Mouse (Mus musculus) ES-E14 (cell line): ENCODE results near the gene 1700016C15Rik. TPM values are rescaled to one million over a fixed set of nuclear protein-coding genes. Genes with fewer than 3 reads are reported as not detected.

Source experiments
- DNase-seq: peaks from one replicate; pipeline ENCODE4 v3.0.0-alpha.2; 2013; ENCODE audit warnings: low read depth, low spot score
- H3K27ac ChIP-seq: 2 replicates; pipeline ENCODE4 v1.5.1; 2012; ENCODE audit warnings: low read depth, mild to moderate bottlenecking, low read length, moderate library complexity, mixed read lengths; ENCODE audit not compliant: poor library complexity, insufficient read depth, severe bottlenecking
- H3K36me3 ChIP-seq: 2 replicates; pipeline ENCODE4 v1.6.1; 2012; ENCODE audit warnings: mild to moderate bottlenecking, low read length, moderate library complexity, mixed read lengths; ENCODE audit not compliant: control insufficient read depth, poor library complexity, insufficient read depth, severe bottlenecking
- H3K4me1 ChIP-seq, 2 experiments: fragments of 150-350 bp in 1 of 2; sonication (generic) in 1 of 2; 2 replicates each; pipeline ENCODE4 v1.6.1; 2012; ENCODE audit warnings: low read length in 2 of 2, mild to moderate bottlenecking in 1 of 2, mixed read lengths in 1 of 2; ENCODE audit not compliant: control insufficient read depth in 2 of 2, insufficient read depth in 2 of 2, poor library complexity in 1 of 2
- H3K4me3 ChIP-seq, 2 experiments: fragments of 150-350 bp in 1 of 2; sonication (generic) in 1 of 2; 2 replicates each; pipeline ENCODE4 v1.5.1; 2012; ENCODE audit warnings: low read length in 2 of 2, low read depth in 1 of 2, mild to moderate bottlenecking in 1 of 2, mixed read lengths in 1 of 2; ENCODE audit not compliant: insufficient read depth in 1 of 2, poor library complexity in 1 of 2, severe bottlenecking in 1 of 2
- H3K9ac ChIP-seq: 2 replicates; pipeline ENCODE4 v1.6.1; 2012; ENCODE audit warnings: low read depth, mild to moderate bottlenecking, low read length, mixed read lengths; ENCODE audit not compliant: poor library complexity, insufficient read depth, severe bottlenecking
- H3K9me3 ChIP-seq: fragments of 150-350 bp; sonication (generic); 2 replicates; pipeline ENCODE4 v1.6.1; 2012; ENCODE audit warnings: low read depth, mild to moderate bottlenecking, low read length; ENCODE audit not compliant: control insufficient read depth, insufficient read depth
- CHD2 ChIP-seq: IDR thresholded peaks from 2 replicates; pipeline ENCODE4 v1.6.1; 2014; ENCODE audit warnings: mild to moderate bottlenecking, low read depth, low read length, inconsistent platforms
- HCFC1 ChIP-seq: IDR thresholded peaks from 2 replicates; pipeline ENCODE4 v1.6.1; 2012; ENCODE audit warnings: low read length, inconsistent platforms, borderline replicate concordance; ENCODE audit not compliant: insufficient read depth
- MAFK ChIP-seq: IDR thresholded peaks from 2 replicates; pipeline ENCODE4 v1.6.1; 2014; ENCODE audit warnings: mild to moderate bottlenecking, low read depth, low read length, inconsistent platforms; ENCODE audit not compliant: insufficient read depth
- ZC3H11A ChIP-seq: IDR thresholded peaks from 2 replicates; pipeline ENCODE4 v1.6.1; 2012; ENCODE audit warnings: low read depth, mild to moderate bottlenecking, inconsistent platforms, low read length, borderline replicate concordance
- ZNF384 ChIP-seq: IDR thresholded peaks from 2 replicates; pipeline ENCODE4 v1.6.1; 2012; ENCODE audit warnings: low read depth, low read length, inconsistent platforms
- in situ Hi-C, 2 experiments: fragments of 600-800 bp; cut with MboI; formaldehyde crosslinking; loops; one replicate each; pipeline ENCODE4 v1.15.1; 2025; ENCODE audit warnings: low sequenced_read_pairs in 2 of 2, inconsistent platforms in 1 of 2; ENCODE audit not compliant: unreplicated experiment in 2 of 2
- total RNA-seq: library from RNA; depleted of rRNA; stranded (reverse); fragments of 300-350 nt; gene quantifications from 2 replicates; pipeline ENCODE4 v1.2.3, GENCODE M21; 2012

Gene 1700016C15Rik
- total RNA-seq, 1 experiment: not detected

DNA sequence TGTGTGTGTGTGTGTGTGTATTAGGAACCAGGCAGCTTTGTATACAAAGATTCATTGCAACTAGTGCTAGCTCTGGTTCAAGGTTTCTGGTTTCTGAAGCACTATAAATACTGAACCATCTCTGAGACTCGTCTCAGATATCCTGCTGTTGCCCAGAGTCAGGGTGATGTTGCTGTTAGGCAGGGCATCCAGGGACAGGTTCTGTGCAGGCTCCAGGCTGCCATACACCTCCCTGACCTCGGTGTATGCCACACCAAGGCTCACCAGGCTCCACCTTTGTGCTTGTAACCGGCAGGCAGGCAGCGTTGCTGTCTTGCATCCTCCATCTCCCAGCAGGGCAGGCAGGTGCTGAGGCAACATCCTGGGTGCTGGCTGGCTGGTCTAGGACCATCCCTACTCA lies 5.8 kb upstream of the 1700016C15Rik start:
- Histone ChIP-seq H3K4me1 (peaks cover 0 to 3% of the 10 kb centered on the region in 2 experiments; a peak in 2 of 4 replicates), H3K9ac (no peak overlapping the region), H3K9me3 (no peaks in the 10 kb centered on the region), H3K36me3 (no peaks in the 10 kb centered on the region), H3K4me3 (no peak overlapping the region), H3K27ac (no peak overlapping the region)
- in situ Hi-C loops: no loop called here
- TF ChIP-seq MAFK (no peak), ZNF384 (no peak), ZC3H11A (no peak), HCFC1 (no peak), CHD2 (no peak)
- no peak for DNase-seq

DNA sequence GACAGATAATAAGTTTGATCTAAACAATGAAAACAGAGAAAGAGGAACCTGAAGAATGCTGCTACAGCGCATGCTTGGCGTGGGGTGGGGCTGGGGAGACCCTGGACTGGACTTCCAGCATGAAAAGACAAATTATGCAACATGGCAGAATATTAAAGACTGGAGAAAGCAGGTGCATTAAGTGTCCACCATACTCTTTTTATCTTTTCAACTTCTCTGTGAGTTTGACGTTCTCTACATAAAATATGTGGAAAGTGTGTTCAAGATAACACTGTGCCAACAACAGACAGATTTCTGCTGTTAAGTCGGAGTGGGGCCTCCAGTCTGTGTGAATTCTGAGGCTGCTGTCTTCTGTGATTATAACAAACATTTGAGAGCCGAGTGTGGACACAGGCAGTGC lies 2.7 kb upstream of the 1700016C15Rik start:
- Histone ChIP-seq H3K9ac (no peak overlapping the region), H3K27ac (no peak overlapping the region), H3K9me3 (no peaks in the 10 kb centered on the region), H3K36me3 (no peaks in the 10 kb centered on the region), H3K4me1 (no peaks in the 10 kb centered on the region; a peak in 1 of 4 replicates), H3K4me3 (no peak overlapping the region)
- in situ Hi-C loops: no loop called here
- no peak for DNase-seq
- TF ChIP-seq ZNF384 (no peak), MAFK (no peak), HCFC1 (no peak), CHD2 (no peak), ZC3H11A (no peak)

DNA sequence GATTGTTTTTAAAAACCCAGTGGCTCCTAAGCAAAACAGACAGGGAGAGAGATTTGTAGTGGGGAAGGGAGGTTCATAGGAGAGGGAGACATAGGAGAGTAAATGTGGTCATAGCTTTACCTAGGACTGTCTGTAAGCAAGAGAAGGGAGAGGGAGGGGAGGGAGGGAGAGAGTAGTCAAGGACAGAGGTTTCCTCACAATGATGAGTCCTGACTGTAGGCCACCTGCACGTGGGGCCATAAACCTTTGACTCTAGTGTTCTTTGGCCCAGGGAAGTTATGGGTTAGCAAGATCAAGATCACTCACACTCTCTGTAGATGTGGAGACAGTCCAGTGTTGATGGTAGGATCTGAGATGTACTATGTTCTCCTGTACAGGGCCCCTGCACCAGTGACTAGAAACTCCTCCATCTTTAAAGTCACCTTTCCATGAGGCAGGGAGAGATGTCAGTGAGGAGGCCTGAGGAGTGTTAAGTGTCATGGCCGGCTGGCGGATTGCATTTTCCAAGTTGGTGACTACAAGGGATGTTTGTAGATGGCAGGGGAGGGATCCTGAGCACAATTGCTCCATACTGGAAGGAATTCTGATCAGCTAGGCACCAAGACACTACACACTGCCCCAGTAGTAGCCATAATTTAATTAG lies 1.6 kb upstream of the 1700016C15Rik start:
- no peaks in the 10 kb centered on the region; a peak in 1 of 4 replicates for H3K4me1 ChIP-seq
- no peak for TF ChIP-seq CHD2
- TF ChIP-seq ZNF384: no peak
- no peak for TF ChIP-seq HCFC1
- no peak for TF ChIP-seq ZC3H11A
- no peak for TF ChIP-seq MAFK
- no peaks in the 10 kb centered on the region for H3K9me3 ChIP-seq
- in situ Hi-C loops: no loop called here
- H3K9ac ChIP-seq: no peak overlapping the region
- H3K36me3 ChIP-seq: no peaks in the 10 kb centered on the region
- no peak for DNase-seq
- no peak overlapping the region for H3K4me3 ChIP-seq
- no peak overlapping the region for H3K27ac ChIP-seq

DNA sequence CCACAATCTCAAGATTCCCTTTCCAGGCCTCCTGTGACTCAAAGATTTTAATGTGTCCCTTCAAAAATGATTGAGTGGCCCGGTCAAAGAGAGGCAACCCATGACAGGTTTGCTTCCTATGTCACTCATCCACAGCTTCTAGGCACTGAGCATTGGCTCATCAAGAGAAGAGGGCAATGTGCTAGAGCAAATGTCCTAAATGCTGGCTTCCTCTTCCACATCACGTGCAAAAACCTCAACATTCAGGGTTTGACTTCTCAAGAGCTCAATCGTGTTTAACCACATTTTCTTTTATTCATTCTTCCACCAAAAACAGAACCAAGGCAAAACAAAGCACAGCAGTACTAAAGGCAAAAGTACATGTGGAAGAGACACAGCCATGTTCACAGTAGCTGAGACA lies 2.4 kb downstream of the 1700016C15Rik start:
- in situ Hi-C loops: no loop called here
- no peak for DNase-seq
- no peaks in the 10 kb centered on the region for H3K9me3 ChIP-seq

More for the DNA sequence above, 2.4 kb downstream of the 1700016C15Rik start:
- Histone ChIP-seq H3K36me3 (no peaks in the 10 kb centered on the region), H3K4me3 (no peak overlapping the region), H3K4me1 (no peaks in the 10 kb centered on the region; a peak in 1 of 4 replicates), H3K9ac (no peak overlapping the region), H3K27ac (no peak overlapping the region)
- TF ChIP-seq ZNF384 (no peak), CHD2 (no peak), ZC3H11A (no peak)
